In genomic region chr16:64850287-64851084, GRCm38 (mm10) we compare ENCODE assay signal across 8 mouse cellular contexts. TPM values are rescaled to one million over a fixed set of nuclear protein-coding genes. Genes with fewer than 3 reads are reported as not detected.
DNase-seq lines count a peak whose midpoint lies in the region; ATAC-seq and TF ChIP-seq lines count a peak whose summit lies in the region.

No protein-coding gene starts in this region.

- H3K27ac ChIP-seq in hindbrain, postnatal 0 days = peak overlapping the region; percentile 97

- peaks cover 9% of the 10 kb centered on the region; the same call in 1 of the 2 replicates for H3K4me1 ChIP-seq in hindbrain, postnatal 0 days (ENCODE audit: insufficient read depth, low read length)

- H3K9me3 ChIP-seq in hindbrain, postnatal 0 days (ENCODE audit: low read length) = no peaks in the 10 kb centered on the region

- ATAC-seq in hindbrain, postnatal 0 days = no peak
- peak; percentile 26 for ATAC-seq in megakaryocyte-erythroid progenitor cell, adult 5-6 weeks (replicated peaks; ENCODE audit: low FRiP score, low TSS enrichment, poor library complexity, severe bottlenecking)
- ATAC-seq in inflammation-experienced regulatory T-cells, adult 6 months = no peak

- H3K27me3 ChIP-seq in hindbrain, postnatal 0 days (ENCODE audit: insufficient read depth, low read length) = no peaks in the 10 kb centered on the region

- H3K4me2 ChIP-seq in hindbrain, postnatal 0 days (ENCODE audit: low read depth, low read length) = peak overlapping the region; percentile 98

- peaks cover 5% of the 10 kb centered on the region for H3K36me3 ChIP-seq in hindbrain, postnatal 0 days (ENCODE audit: insufficient read depth, low read length)

- intact Hi-C loops in left cerebral cortex, postnatal 14 days (cut with DNase I) = loop anchor here (5.0 kb wide), 1 partner anchor 63 kb away; no protein-coding TSS in a partner anchor

- peak; percentile 54 for DNase-seq in R1 (ENCODE audit: low read depth, low spot score)
- DNase-seq in cerebellum, adult 8-10 months = peak; percentile 42
- DNase-seq in frontal cortex, postnatal 14 days (ENCODE audit: low spot score in 2 of 2) = peak; percentile 21 to 26
- peak; percentile 41 for DNase-seq in hindbrain, postnatal 0 days (ENCODE audit: low spot score)
- DNase-seq in left cerebral cortex, postnatal 14 days (ENCODE audit: low spot score in 2 of 2) = peak; percentile 11 to 18
- peak; percentile 34 for DNase-seq in right cerebral cortex, postnatal 4 days

- peak overlapping the region; percentile 91 for H3K9ac ChIP-seq in hindbrain, postnatal 0 days (replicated peaks; ENCODE audit: low read length)

- no peak for TF ChIP-seq CTCF in hindbrain, postnatal 0 days (IDR thresholded peaks at IDR 0.05; ENCODE audit: low read depth)

- WGBS in hindbrain, postnatal 0 days = 3% methylated on average over 16 of the region's 16 CpGs

- H3K4me3 ChIP-seq in hindbrain, postnatal 0 days (ENCODE audit: low read length) = peak overlapping the region; percentile 97

RNA-seq across cellular contexts. Expression of gene Zfp654, which starts 1.0 kb away (rescaled TPM):
- total RNA-seq in hindbrain, postnatal 0 days (2014; rRNA removed) = 7.3 and 9.4 TPM in 2 replicates
- polyA plus RNA-seq in hindbrain, postnatal 0 days (2015; fragmentation: Nextera tagmentation; extraction: Ambion mirVana) = 2.6 and 3.0 TPM in 2 replicates
- total RNA-seq in left cerebral cortex, postnatal 14 days (2021) = 10 to 100 TPM; 13.5 to 13.8 TPM
- total RNA-seq in megakaryocyte-erythroid progenitor cell, adult 5-6 weeks (2014; fragmentation: Nextera tagmentation) = 15.7 and 20.7 TPM in 2 replicates
- 18.2 and 25.3 TPM in 2 replicates for total RNA-seq in megakaryocyte-erythroid progenitor cell, adult 5-6 weeks (2017)
- 10 to 100 TPM in 1 of 3 experiments, 1 to 10 TPM in 2; 9.0 to 10.3 (median 9.5) TPM for polyA plus RNA-seq in inflammation-experienced regulatory T-cells, adult 6 months (2017; shearing (Covaris generic))

RNA-seq across cellular contexts. Expression of gene Cggbp1, which starts 1.3 kb away (rescaled TPM):
- total RNA-seq in hindbrain, postnatal 0 days (2014; rRNA removed) = 53.0 and 54.4 TPM in 2 replicates
- polyA plus RNA-seq in hindbrain, postnatal 0 days (2015; fragmentation: Nextera tagmentation; extraction: Ambion mirVana) = 46.2 and 47.1 TPM in 2 replicates
- total RNA-seq in left cerebral cortex, postnatal 14 days (2021) = 10 to 100 TPM; 55.4 to 58.3 TPM
- 43.1 and 49.6 TPM in 2 replicates for total RNA-seq in megakaryocyte-erythroid progenitor cell, adult 5-6 weeks (2014; fragmentation: Nextera tagmentation)
- total RNA-seq in megakaryocyte-erythroid progenitor cell, adult 5-6 weeks (2017) = 56.0 and 66.2 TPM in 2 replicates
- 10 to 100 TPM; 33.5 to 79.9 (median 39.7) TPM for polyA plus RNA-seq in inflammation-experienced regulatory T-cells, adult 6 months (2017; shearing (Covaris generic))
